Mouse (Mus musculus) cerebellum, adult 11 months (tissue): ENCODE measurements around the gene Aldh18a1.
"Not testable (repeated sequence)": the region's sequence is repeated elsewhere in the genome, so short reads cannot be mapped to it uniquely, and the experiment has no call there.

ENCODE experiments used
- DNase-seq: peaks from one replicate; pipeline ENCODE4 v3.0.0; 2022

The Aldh18a1 gene

GRCm38 (mm10) chr19:40581662-40582061 is 6.6 kb downstream of the Aldh18a1 start:
- DNase-seq = no peak

DNA sequence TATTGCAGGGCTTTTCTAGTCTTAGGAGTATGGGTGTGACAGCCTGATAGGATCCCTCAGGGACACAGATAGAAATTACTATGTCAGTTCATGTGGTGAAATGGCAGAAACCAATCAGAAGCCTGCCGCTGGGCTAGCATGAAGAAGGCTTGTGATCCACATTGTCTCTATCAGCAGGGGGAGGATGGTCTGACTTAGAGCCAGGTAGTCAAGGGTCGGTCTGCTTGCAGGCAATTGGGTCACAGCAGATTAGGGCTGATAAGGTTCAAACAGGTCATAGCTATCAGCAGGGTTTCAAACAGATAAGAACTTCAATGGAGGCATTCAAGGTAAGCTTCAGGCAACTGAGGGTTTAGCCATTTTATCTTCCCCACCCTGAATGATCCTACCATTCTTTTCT is 7.4 kb downstream of the Aldh18a1 start:
- DNase-seq = no peak

GRCm38 (mm10) chr19:40575438-40575837 is 12.8 kb downstream of the Aldh18a1 start:
- peak; percentile 59 for DNase-seq

- DNase-seq = no peak
Measured at GRCm38 (mm10) chr19:40570726-40571125, 17.5 kb downstream of the Aldh18a1 start.

DNA sequence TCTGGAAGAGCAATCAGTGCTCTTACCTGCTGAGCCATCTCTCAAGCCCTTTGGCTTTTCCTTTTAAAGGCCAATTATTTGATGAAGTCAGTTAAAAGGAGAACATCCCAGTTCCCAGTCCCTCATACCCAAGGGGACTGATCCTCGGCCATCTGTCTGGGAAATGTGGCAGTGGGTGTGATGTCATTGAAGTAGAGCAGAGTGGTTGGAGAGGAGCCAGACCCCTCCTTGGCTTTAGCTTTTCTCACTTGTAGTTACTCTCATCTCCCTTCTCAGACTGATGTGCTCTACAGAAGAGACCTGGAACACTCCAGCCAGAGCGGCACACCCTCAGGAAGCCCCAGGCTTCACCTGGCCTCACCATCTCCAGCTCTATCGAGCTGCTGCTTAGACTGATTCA is 20.6 kb downstream of the Aldh18a1 start:
- peak; percentile 27 for DNase-seq

DNA sequence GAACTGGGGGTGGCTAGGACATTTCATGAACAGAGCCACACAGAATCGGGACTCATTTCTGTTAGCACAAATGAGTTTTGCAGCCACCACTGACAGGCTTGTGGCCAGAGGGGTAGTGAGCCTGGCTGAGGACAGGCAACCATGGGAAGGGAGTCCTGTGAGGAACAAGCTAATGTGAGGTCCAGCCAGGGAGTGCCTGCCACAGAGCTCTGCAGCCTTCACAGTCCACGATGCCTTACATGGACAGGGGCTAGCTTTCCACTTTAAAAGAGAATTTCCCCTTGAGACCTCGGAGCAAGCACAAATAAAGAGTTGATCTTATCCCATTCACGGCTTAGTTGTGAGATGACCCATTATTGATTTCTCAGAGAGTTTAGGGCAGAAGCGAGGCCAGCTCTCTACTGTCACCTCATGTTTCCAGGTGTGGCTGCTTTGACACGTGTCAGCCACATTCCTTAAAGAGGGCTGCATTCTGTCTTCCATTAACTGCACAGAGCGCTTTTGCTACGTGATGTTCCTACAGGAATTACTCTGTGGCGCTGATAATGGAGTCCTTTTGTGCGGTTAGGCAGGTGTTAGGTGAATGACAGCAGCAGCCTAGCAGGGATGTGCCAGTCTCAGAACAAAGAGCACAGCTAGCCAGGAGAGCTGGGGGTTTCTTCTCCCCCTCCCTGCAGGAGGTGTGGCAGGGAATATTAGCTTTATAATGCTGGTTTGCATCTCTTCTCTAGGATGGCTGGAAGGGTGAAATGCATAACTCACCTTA is 24.2 kb downstream of the Aldh18a1 start:
- DNase-seq = no peak

- not testable (repeated sequence) for DNase-seq
Measured at GRCm38 (mm10) chr19:40561521-40561920, 26.7 kb downstream of the Aldh18a1 start.

DNA sequence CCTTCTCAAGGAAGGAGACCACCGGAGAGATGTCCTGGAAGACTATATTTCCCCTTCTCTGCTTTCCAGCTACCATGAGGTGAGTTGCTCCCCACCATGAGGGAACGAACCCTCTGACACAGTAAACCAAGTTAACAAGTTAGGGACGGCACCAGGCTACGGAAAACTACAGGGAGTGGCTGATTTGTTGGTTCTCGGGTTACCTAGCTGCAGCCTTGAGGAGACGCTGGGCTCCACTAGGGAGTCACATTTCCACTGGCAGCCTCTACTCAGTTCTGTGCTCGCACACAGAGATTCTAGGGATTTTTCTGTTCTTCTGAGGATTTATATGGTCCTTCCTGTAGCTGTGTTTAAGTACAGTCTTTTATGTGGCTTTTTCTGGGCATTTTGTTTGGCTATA is 32.2 kb downstream of the Aldh18a1 start:
- no peak for DNase-seq

DNA sequence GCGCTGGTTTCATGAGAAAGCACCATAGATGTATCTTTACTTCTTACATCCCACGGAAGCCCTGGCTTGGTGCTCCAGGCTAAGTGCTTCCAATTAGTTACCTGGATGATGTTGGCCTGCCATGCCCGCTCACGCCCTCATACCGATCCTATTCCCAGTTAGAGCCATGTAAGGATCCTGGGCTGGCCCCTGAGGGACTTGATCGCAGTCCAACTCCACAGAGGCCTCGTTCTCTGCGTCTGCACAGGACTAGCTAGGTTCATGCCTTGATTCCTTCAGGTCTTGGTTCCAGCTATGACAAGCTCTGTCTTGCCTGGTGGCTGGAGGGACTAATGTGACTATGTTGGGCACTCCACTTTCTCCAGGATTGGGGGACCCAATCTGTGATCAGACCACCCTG is 33.1 kb downstream of the Aldh18a1 start:
- DNase-seq = no peak

GRCm38 (mm10) chr19:40554343-40554742 is 33.9 kb downstream of the Aldh18a1 start:
- DNase-seq = no peak

DNA sequence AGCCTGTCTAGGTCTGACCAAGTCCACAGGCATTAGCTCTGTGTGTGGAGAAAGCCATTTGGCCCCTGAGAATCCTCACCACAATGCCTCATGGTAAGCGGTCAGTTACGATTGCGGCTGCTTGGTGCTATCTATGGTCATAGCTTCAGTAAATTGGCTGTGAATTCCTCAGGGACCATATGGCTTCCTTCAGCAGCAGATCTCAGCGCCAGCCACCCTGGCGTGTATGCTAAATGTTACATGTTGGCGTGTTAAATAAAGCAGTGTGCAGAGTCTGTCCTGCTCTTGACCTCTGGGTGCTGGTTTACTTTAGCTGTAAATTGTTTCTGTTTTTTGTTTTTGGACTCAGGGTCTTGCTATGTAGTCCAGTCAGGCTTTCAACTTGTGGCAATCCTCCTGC is 34.4 kb downstream of the Aldh18a1 start:
- no peak for DNase-seq

DNA sequence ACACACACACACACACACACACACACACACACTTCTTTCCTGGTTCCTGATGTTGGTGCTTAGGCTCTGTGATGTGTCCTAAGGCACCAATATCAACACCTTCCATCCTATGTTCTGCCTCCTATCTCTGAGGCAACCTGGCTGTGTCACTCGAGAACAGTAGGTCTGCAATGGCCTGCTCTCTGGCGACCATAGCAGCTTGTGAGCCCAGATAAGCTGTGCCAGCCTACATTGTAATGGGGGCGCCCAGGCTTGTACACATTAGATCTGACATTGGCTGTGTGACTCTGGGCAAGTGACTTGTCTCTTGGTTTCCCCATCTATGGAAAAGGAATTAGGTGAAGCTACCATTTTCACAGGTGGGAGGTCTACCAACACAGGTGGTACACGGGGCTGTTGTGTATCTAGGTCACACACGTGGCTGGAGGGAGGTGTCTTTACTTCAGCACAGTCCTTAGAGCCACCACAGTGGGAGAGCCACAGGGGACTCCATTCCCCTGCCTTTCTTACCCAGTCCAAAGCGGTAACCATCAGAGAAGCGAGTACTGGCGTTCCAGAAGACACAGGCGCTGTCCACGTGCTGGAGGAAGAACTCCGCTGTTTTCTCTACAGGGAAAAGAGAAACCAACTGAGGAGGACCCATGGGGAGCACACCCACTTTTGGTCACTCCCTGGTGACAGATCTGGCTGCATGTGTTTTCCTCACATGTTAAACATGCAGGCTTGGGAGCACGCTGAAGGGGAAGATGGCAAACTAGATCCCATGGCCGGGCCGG is 35.1 kb downstream of the Aldh18a1 start:
- DNase-seq = no peak

- no peak for DNase-seq
Measured at GRCm38 (mm10) chr19:40549516-40550135, 38.6 kb downstream of the Aldh18a1 start.

GRCm38 (mm10) chr19:40548796-40549515 is 39.3 kb downstream of the Aldh18a1 start:
- no peak for DNase-seq

DNA sequence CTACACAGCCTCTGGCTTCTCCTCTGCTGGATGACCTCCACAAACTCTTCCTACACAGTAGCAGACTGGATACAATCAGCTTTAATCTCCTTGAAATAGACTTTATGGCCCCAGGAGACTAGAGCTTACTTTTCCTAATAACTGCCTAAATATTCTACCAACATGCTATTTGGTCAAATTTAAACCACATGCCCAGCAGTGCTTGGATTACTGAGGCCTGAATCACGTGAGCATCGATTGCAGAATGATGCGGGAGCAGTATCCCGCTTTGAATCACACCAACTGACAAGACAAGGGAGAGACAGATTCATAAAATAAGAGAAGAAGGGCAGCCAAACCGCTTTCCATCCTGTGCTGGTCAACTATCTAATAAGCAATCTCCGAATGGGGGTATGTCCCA is 39.9 kb downstream of the Aldh18a1 start:
- DNase-seq = no peak

- peak; percentile 48 for DNase-seq
Measured at GRCm38 (mm10) chr19:40544856-40545255, 43.4 kb downstream of the Aldh18a1 start.

- DNase-seq = no peak
Measured at GRCm38 (mm10) chr19:40542776-40543175, 45.5 kb downstream of the Aldh18a1 start.

DNA sequence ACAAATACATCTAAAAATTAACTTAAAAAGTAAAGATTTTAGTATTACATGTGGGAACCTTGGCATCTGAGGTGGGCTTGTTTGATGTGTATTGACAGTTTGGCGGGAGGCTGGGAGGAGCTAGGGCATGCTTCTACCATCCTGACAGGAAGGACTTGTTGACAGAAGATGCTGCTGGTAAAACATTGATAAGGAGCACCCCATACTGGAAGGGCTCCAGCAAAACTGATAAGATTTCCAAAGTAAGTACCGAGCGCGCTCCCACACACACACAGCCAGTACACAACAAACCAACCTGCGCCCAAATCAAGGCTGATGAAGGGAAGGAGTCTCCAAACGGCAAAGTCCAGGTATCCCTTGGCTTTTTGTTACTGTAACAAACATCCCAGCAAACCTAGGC is 51.7 kb downstream of the Aldh18a1 start:
- DNase-seq = no peak

DNA sequence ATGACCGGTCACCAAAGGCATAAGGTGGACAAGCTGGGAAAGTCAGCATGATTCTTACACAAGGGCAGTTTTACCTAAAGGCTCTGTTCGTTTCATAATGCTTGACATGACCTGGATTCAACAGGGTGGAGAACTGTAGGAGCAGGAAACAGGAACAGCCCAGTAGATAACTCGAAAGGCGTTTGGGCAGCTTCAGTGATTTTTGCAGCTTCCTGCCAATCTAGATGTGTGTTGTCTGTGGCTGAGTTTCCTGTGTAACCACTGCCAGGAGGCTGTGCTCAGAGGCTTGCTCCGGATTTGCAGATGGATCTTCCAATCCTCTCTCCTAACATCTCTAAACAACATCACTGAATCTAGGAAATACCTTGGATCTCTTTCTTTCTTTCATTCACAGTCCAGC is 55.7 kb downstream of the Aldh18a1 start:
- DNase-seq = no peak

DNA sequence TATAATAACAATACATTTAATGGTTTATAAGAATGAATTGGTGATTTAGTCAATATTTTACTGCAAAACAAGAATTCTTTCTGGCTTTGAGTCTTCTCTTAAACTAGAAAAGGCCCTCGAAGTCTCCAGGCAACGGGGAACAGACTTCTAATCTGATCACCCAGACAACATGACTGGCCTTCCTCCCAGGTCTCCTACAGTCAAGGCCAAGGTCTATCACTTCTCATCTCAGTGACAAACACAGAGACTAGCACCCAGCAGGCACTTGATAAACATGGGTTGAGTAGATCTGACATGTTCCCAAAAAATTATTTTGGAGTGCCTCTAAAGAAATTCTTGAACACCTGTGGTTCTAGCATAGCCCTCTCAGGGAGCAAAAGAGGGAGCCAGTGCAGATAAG is 57.9 kb downstream of the Aldh18a1 start:
- no peak for DNase-seq

DNA sequence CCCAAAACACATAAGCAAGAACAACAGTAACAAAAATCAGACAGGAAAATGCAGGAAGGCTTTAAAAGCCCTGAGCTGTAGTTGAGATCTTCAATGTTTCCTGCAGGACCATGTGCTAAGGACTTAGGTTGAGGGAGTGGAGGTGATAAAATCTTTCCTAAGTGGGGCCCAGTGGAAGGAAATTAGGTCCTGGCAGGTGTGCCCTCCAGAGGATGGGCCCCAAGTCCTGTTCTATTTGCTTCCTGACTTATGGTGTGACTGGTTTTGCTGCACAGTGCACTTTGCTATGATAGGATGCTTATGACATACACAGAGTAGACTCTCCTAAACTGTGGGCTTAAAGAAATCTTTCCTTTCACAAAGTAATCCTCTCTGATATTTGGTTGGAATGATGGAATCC is 60.0 kb downstream of the Aldh18a1 start:
- no peak for DNase-seq

DNA sequence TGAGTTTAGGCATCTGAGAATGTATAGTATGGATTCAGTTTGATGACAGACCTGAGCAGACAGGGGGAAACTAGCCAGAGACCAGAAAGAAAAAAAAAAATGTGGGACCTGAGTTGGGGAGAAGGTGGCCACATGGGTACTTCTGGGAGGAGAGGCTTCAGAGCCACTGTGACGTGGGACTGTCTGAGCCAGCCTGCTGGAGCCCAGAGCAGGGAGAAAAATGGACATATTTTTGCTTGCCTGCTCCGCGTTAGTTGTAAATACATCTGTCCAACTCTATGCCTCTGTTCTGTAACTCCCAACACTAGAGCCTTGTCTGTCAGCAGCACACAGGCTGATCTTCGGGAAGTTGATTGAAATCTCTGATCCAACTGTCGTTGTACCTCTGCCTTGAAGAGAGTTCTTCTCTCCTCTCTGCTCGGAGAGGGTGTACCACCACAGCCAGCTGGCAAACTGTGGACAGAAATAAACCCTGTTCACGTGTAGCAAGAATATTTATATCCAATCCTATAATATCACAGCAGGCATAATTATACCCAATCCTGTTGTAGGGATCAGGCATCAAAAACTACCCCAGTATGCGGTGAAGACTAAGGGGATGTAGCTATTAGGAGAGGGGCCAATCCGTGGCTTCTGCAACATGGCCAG is 61.8 kb downstream of the Aldh18a1 start:
- no peak for DNase-seq
